Mouse (Mus musculus) brown adipose tissue, adult 24 weeks (tissue): ENCODE measurements around the gene Gm8281. TPM values are rescaled to one million over a fixed set of nuclear protein-coding genes. Genes with fewer than 3 reads are reported as not detected.
A peak's percentile ranks its signal among the peaks of the same experiment; 100 is the strongest.
"Not testable (repeated sequence)": the region's sequence is repeated elsewhere in the genome, so short reads cannot be mapped to it uniquely, and the experiment has no call there.

Experiments
- H3K27ac ChIP-seq: fragments of 200-500 bp; replicated peaks from 2 replicates; pipeline ENCODE4 v1.5.1; 2012; ENCODE audit warnings: low read depth, mild to moderate bottlenecking, low read length
- H3K4me1 ChIP-seq: fragments of 200-500 bp; 2 replicates; pipeline ENCODE4 v1.6.1; 2012; ENCODE audit warnings: low read length, mixed read lengths; ENCODE audit not compliant: control insufficient read depth, insufficient read depth, insufficient read length
- H3K4me3 ChIP-seq: fragments of 200-500 bp; 2 replicates; pipeline ENCODE4 v1.5.1; 2012; ENCODE audit warnings: low read depth, mild to moderate bottlenecking, low read length, moderate library complexity; ENCODE audit not compliant: insufficient read depth
- polyA plus RNA-seq: library from polyadenylated mRNA; stranded (reverse); fragments of >200 nt; gene quantifications from 2 replicates; pipeline ENCODE4 v1.2.4, GENCODE M21; 2012; ENCODE audit not compliant: missing spikeins, insufficient read depth, insufficient read length

The Gm8281 gene
- polyA plus RNA-seq, result not detected in 2 replicates

GRCm38 (mm10) chr14:5070611-5071490 lies at the start of gene Gm8281:
Gene Gm8281, plus strand, starts transcription at chr14:5071040.
- peak within 1 kb of the TSS; percentile 38 for H3K4me3 ChIP-seq
- not testable (repeated sequence) for H3K4me1 ChIP-seq
- H3K27ac ChIP-seq, result peak within 1 kb of the TSS; percentile 78

GRCm38 (mm10) chr14:5050329-5050728 lies 20.5 kb upstream of the Gm8281 start, which contains the start of gene 4930555G01Rik:
Gene 4930555G01Rik, plus strand, starts transcription at chr14:5050629.
- H3K4me1 ChIP-seq, H3K27ac ChIP-seq, H3K4me3 ChIP-seq: not testable (repeated sequence)

- not testable (repeated sequence) for H3K4me3 ChIP-seq, H3K4me1 ChIP-seq, H3K27ac ChIP-seq
These were observed 60.4 kb downstream of the Gm8281 start, which contains the start of gene Gm8279 for GRCm38 (mm10) chr14:5131219-5131618. Gene Gm8279, plus strand, starts transcription at chr14:5131519.

Other genes starting within 250 kb of the Gm8281 start
- not detected in 2 replicates for gene Gm3269, start 232.9 kb upstream of the Gm8281 start, polyA plus RNA-seq
- not detected in 2 replicates for gene Gm3264, start 215.5 kb upstream of the Gm8281 start, polyA plus RNA-seq
- not detected in 2 replicates for gene Gm3278, start 178.6 kb upstream of the Gm8281 start, polyA plus RNA-seq
- not detected in 2 replicates for gene Gm8297, start 87.1 kb upstream of the Gm8281 start, polyA plus RNA-seq
- gene Gm3298, start 55.1 kb upstream of the Gm8281 start, polyA plus RNA-seq, result not detected in 2 replicates
- not detected in 2 replicates for gene 4930555G01Rik, start 20.4 kb upstream of the Gm8281 start, polyA plus RNA-seq
- gene Gm8279, start 60.5 kb downstream of the Gm8281 start, polyA plus RNA-seq, result not detected in 2 replicates
- not detected in 2 replicates for gene Gm3317, start 93.5 kb downstream of the Gm8281 start, polyA plus RNA-seq
- not detected in 2 replicates for gene Gm8271, start 114.8 kb downstream of the Gm8281 start, polyA plus RNA-seq
- not detected in 2 replicates for gene Gm3526, start 189.5 kb downstream of the Gm8281 start, polyA plus RNA-seq